Mouse (Mus musculus): ENCODE results near the gene Gm5244.

Gm5244 gene

GRCm38 (mm10) chr19:12846382-12846781 lies at the start of gene Gm5244:
Gene Gm5244, plus strand, starts transcription at chr19:12846682.
- TF ChIP-seq GATA4 (IDR thresholded peaks at IDR 0.05; ENCODE audit: insufficient replicate concordance, low read length) = no peak

- no peak for TF ChIP-seq GATA4 (IDR thresholded peaks at IDR 0.05; ENCODE audit: insufficient replicate concordance, low read length)
Observed at GRCm38 (mm10) chr19:12797071-12797470, 49.4 kb upstream of the Gm5244 start.

GRCm38 (mm10) chr19:12798404-12798803 lies 48.1 kb upstream of the Gm5244 start:
- no peak for TF ChIP-seq GATA4 (IDR thresholded peaks at IDR 0.05; ENCODE audit: insufficient replicate concordance, low read length)

- TF ChIP-seq GATA4 (IDR thresholded peaks at IDR 0.05; ENCODE audit: insufficient replicate concordance, low read length) = no peak
Observed at GRCm38 (mm10) chr19:12799081-12799480, 47.4 kb upstream of the Gm5244 start.

- TF ChIP-seq GATA4 (IDR thresholded peaks at IDR 0.05; ENCODE audit: insufficient replicate concordance, low read length) = no peak
Observed at GRCm38 (mm10) chr19:12800621-12801020, 45.9 kb upstream of the Gm5244 start.

- TF ChIP-seq GATA4 (IDR thresholded peaks at IDR 0.05; ENCODE audit: insufficient replicate concordance, low read length) = no peak
Observed at GRCm38 (mm10) chr19:12801046-12801445, 45.4 kb upstream of the Gm5244 start.

GRCm38 (mm10) chr19:12802830-12803229 lies 43.7 kb upstream of the Gm5244 start:
- TF ChIP-seq GATA4 (IDR thresholded peaks at IDR 0.05; ENCODE audit: insufficient replicate concordance, low read length) = no peak

- TF ChIP-seq GATA4 (IDR thresholded peaks at IDR 0.05; ENCODE audit: insufficient replicate concordance, low read length) = no peak
Observed at GRCm38 (mm10) chr19:12804237-12804636, 42.2 kb upstream of the Gm5244 start.

- TF ChIP-seq GATA4 (IDR thresholded peaks at IDR 0.05; ENCODE audit: insufficient replicate concordance, low read length) = no peak
Observed at GRCm38 (mm10) chr19:12805730-12806129, 40.8 kb upstream of the Gm5244 start.

GRCm38 (mm10) chr19:12806214-12806613 lies 40.3 kb upstream of the Gm5244 start:
- no peak for TF ChIP-seq GATA4 (IDR thresholded peaks at IDR 0.05; ENCODE audit: insufficient replicate concordance, low read length)

GRCm38 (mm10) chr19:12812644-12813364 lies 33.7 kb upstream of the Gm5244 start:
- TF ChIP-seq GATA4 (IDR thresholded peaks at IDR 0.05; ENCODE audit: insufficient replicate concordance, low read length) = no peak

- TF ChIP-seq GATA4 (IDR thresholded peaks at IDR 0.05; ENCODE audit: insufficient replicate concordance, low read length) = no peak
Observed at GRCm38 (mm10) chr19:12813883-12814282, 32.6 kb upstream of the Gm5244 start.

GRCm38 (mm10) chr19:12818507-12818906 lies 28.0 kb upstream of the Gm5244 start:
- no peak for TF ChIP-seq GATA4 (IDR thresholded peaks at IDR 0.05; ENCODE audit: insufficient replicate concordance, low read length)

- TF ChIP-seq GATA4 (IDR thresholded peaks at IDR 0.05; ENCODE audit: insufficient replicate concordance, low read length) = no peak
Observed at GRCm38 (mm10) chr19:12820383-12820782, 26.1 kb upstream of the Gm5244 start.

GRCm38 (mm10) chr19:12824549-12824948 lies 21.9 kb upstream of the Gm5244 start:
- no peak for TF ChIP-seq GATA4 (IDR thresholded peaks at IDR 0.05; ENCODE audit: insufficient replicate concordance, low read length)

GRCm38 (mm10) chr19:12830823-12831430 lies 15.6 kb upstream of the Gm5244 start:
- no peak for TF ChIP-seq GATA4 (IDR thresholded peaks at IDR 0.05; ENCODE audit: insufficient replicate concordance, low read length)

GRCm38 (mm10) chr19:12831559-12831958 lies 14.9 kb upstream of the Gm5244 start:
- no peak for TF ChIP-seq GATA4 (IDR thresholded peaks at IDR 0.05; ENCODE audit: insufficient replicate concordance, low read length)

All from liver, adult (tissue).